Mouse (Mus musculus) kidney, embryonic 16.5 days (tissue): ENCODE data around the gene Tmem140. TPM values are rescaled to one million over a fixed set of nuclear protein-coding genes. Genes with fewer than 3 reads are reported as not detected.
A peak's percentile ranks its signal among the peaks of the same experiment; 100 is the strongest.

Source experiments
- ATAC-seq: fragments of 200-750 bp; cut with Nextera tagmentation; 2 replicates; pipeline ENCODE4 v1.8.0; 2017; ENCODE audit warnings: moderate TSS enrichment; ENCODE audit not compliant: low FRiP score, low TSS enrichment
- H3K27ac ChIP-seq: fragments of 300-500 bp; sonication (generic); 2 replicates; pipeline ENCODE4 v1.5.1; 2014; ENCODE audit warnings: low read length
- H3K27me3 ChIP-seq: fragments of 300-500 bp; sonication (generic); 2 replicates; pipeline ENCODE4 v1.6.1; 2014; ENCODE audit warnings: low read length, control low read depth, mixed read lengths; ENCODE audit not compliant: insufficient read depth
- H3K36me3 ChIP-seq: fragments of 300-500 bp; sonication (generic); 2 replicates; pipeline ENCODE4 v1.6.1; 2014; ENCODE audit warnings: low read length, control low read depth, mixed read lengths; ENCODE audit not compliant: insufficient read depth
- H3K4me1 ChIP-seq: fragments of 300-500 bp; sonication (generic); 2 replicates; pipeline ENCODE4 v1.6.1; 2014; ENCODE audit warnings: low read length, control low read depth, mixed read lengths; ENCODE audit not compliant: insufficient read depth
- H3K4me2 ChIP-seq: fragments of 300-500 bp; sonication (generic); replicated peaks from 2 replicates; pipeline ENCODE4 v1.6.1; 2014; ENCODE audit warnings: low read depth, low read length
- H3K4me3 ChIP-seq: fragments of 300-500 bp; sonication (generic); 2 replicates; pipeline ENCODE4 v1.5.1; 2014; ENCODE audit warnings: mild to moderate bottlenecking, low read length
- H3K9ac ChIP-seq: fragments of 300-500 bp; sonication (generic); replicated peaks from 2 replicates; pipeline ENCODE4 v1.6.1; 2014; ENCODE audit warnings: low read length
- H3K9me3 ChIP-seq: fragments of 300-500 bp; sonication (generic); 2 replicates; pipeline ENCODE4 v1.6.1; 2016; ENCODE audit warnings: low read length, control low read depth
- WGBS: fragments of 180-500 bp; shearing (Covaris S2); extraction: QIAGEN DNeasy Blood & Tissue Kit; methylation state at CpG from one replicate; pipeline ENCODE4 v1.1.7; 2014; 5-methylcytosine and 5-hydroxymethylcytosine counted together
- polyA plus RNA-seq: library from polyadenylated mRNA; unstranded; fragments of >200 nt; fragmentation: Nextera tagmentation; extraction: Ambion mirVana; gene quantifications from 2 replicates; pipeline ENCODE4 v1.2.1, GENCODE M21; 2015

Tmem140 gene
- polyA plus RNA-seq, 1 experiment from 2014 or later: 2.8 TPM

DNA sequence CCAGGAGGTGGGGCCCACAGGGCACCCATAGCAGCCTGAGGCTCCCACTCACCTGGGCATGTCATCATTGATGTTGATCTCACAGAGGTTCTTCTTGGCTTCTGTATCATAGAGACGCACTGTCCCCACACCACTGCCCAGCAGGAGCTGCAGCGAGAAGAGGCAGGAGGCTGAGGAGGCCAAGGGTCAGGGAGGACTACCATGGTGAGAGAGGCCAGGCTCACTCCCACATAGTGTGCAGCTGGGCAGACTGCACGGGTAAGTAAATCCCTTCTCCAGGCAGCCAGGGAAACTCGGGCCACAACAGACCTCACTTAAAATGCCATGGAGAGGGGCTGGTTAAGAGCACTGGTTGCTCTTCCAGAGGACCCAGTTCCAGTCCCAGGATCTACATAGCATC lies 26.2 kb downstream of the Tmem140 start:
- ATAC-seq: peak; percentile 85
- Histone ChIP-seq H3K27me3 (no peaks in the 10 kb centered on the region), H3K4me2 (no peak overlapping the region), H3K9me3 (no peaks in the 10 kb centered on the region), H3K4me1 (0 out of 2 replicates have a peak, but pooled peaks cover 17% of the 10 kb centered on the region), H3K36me3 (peaks cover 38% of the 10 kb centered on the region), H3K4me3 (no peak overlapping the region), H3K27ac (no peak overlapping the region), H3K9ac (no peak overlapping the region)
- WGBS: 29% methylated on average over 4 of the region's 4 CpGs

DNA sequence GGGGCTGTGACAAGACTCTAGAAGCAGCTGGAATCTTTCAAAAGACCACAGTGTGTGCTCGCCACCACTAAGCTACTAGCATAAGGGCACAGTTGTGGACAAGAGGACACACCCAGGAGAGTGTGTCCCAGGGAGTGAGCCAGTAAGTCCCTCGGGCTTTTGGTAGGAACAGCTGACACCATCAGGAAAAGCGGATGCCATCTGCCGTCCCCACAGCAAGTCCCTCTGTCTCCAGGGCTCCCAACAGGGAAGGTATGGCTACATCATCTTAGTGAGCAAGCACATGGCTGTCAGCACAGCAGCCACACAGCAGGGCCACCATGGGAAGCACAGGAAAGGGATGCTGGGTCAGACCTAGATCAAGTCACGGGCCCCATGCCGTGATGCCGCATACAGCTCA lies 32.6 kb downstream of the Tmem140 start:
- H3K9me3 ChIP-seq: no peaks in the 10 kb centered on the region
- no peak overlapping the region for H3K4me2 ChIP-seq
- no peak overlapping the region for H3K9ac ChIP-seq
- H3K4me3 ChIP-seq: no peak overlapping the region
- no peaks in the 10 kb centered on the region for H3K4me1 ChIP-seq
- no peak overlapping the region for H3K27ac ChIP-seq
- WGBS: 84% methylated on average over 7 of the region's 7 CpGs
- no peaks in the 10 kb centered on the region for H3K27me3 ChIP-seq
- no peak for ATAC-seq
- H3K36me3 ChIP-seq: peaks cover 45% of the 10 kb centered on the region

DNA sequence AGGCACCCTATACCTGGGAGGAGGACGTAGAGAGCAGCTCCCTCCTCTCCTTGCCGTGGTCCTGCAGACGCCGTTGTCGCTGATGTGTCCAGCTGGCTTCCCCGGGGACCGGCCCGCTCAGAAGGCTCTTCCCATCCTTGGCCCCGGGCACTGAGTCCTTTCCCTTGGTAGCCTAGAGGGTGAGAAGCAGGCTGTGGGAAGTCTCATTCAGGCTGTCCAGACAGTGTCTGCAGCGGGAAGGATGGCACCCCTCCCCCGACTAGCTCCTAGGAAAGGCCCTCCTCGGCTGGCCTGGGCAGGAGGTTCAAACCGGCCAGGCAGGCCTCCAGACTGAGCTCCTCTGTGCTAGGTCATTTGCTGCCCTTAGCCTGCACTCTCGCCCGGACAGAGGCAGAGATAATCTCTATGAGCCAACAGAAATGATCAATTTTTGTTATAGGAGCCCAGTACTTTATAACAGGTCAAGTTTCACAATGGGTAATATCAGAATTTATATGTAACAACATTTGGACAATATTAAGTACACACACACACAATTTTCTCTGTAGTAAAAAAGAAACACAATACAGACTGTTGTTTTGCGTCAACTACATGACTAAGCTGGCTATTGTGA lies 33.3 kb downstream of the Tmem140 start:
- H3K4me3 ChIP-seq: no peak overlapping the region
- no peaks in the 10 kb centered on the region for H3K27me3 ChIP-seq
- no peaks in the 10 kb centered on the region for H3K4me1 ChIP-seq
- H3K9me3 ChIP-seq: no peaks in the 10 kb centered on the region
- H3K4me2 ChIP-seq: no peak overlapping the region
- H3K36me3 ChIP-seq: peaks cover 38% of the 10 kb centered on the region
- H3K27ac ChIP-seq: no peak overlapping the region
- 69% methylated on average over 16 of the region's 16 CpGs for WGBS
- no peak for ATAC-seq
- H3K9ac ChIP-seq: no peak overlapping the region

DNA sequence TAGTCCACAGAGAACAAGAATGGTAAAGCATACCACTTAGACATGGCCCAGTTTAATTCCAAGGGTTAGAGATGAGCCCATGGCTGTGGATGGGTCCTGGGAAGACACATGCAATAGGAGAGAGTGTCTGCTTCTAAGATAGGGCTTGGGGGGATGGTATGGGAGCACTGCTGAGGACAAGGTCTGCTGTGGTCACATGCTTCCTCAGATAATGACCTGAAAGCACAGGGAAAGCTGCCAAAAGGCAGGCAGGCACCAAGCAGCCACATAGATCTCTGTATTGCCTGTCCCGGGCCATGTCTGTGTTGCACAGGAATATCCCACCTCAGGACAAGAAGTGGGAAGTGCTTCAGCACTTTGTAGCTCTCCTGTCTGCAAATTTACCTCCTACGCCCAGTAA lies 36.2 kb downstream of the Tmem140 start:
- no peak overlapping the region for H3K4me3 ChIP-seq
- no peak for ATAC-seq
- H3K4me2 ChIP-seq: no peak overlapping the region
- H3K36me3 ChIP-seq: peaks cover 23% of the 10 kb centered on the region
- 0 out of 2 replicates have a peak, but pooled peaks cover 3% of the 10 kb centered on the region for H3K4me1 ChIP-seq
- no peak overlapping the region for H3K27ac ChIP-seq
- no peaks in the 10 kb centered on the region for H3K9me3 ChIP-seq
- H3K27me3 ChIP-seq: no peaks in the 10 kb centered on the region
- 87% methylated on average over 2 of the region's 2 CpGs for WGBS
- H3K9ac ChIP-seq: no peak overlapping the region

DNA sequence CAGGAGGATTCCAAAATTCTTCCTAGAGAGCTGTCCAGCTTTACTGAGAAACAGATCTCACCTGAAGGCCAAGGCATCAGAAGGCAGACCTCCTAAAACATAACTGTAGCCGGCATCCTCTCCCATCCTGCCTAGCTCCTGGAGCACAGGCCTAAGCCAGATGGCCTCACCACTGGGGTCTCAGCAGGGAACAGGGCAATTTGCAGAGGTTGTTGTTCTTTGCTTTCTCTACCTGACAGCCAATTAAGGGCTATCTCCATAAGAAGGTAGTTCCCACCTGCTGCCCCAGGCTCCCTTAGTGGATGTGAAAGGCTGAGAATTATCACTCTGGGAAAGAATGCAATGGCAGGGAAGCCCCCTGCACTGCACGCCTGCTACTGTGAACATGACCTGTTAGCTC lies 38.0 kb downstream of the Tmem140 start:
- Histone ChIP-seq H3K27ac (no peak overlapping the region), H3K4me3 (no peak overlapping the region), H3K9ac (no peak overlapping the region), H3K27me3 (no peaks in the 10 kb centered on the region), H3K4me1 (0 out of 2 replicates have a peak, but pooled peaks cover 3% of the 10 kb centered on the region), H3K9me3 (no peaks in the 10 kb centered on the region), H3K36me3 (peaks cover 19% of the 10 kb centered on the region; the same call in 1 of the 2 replicates), H3K4me2 (no peak overlapping the region)
- ATAC-seq: no peak
- WGBS: 60% methylated on average over 2 of the region's 2 CpGs

DNA sequence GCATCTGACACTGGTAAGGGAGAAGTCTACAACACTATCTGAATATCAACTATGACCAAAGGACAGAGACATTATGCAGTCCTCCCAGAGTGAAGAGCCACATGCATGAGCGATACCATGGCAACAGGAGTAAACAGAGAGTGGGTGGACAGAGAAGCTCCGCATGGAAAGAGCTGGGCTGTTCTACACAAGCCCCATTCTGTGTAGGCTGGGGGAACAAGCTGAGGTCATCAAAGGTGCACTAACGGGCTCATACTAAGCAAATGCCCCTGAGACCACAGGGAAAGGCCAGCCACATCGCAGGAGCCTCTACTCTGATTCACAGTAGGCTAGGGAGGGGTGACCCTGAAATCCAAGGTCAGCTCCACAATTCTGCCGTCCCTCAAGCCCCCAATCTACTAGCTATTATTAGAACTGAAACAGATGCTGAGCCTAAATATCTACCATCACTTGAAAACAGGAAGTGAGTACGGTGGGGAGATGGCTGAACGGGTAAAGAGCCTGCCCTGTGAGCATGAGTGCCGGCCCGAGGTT lies 39.0 kb downstream of the Tmem140 start:
- Histone ChIP-seq H3K36me3 (peaks cover 22% of the 10 kb centered on the region), H3K9ac (no peak overlapping the region), H3K27ac (no peak overlapping the region), H3K9me3 (no peaks in the 10 kb centered on the region), H3K4me3 (no peak overlapping the region), H3K4me1 (0 out of 2 replicates have a peak, but pooled peaks cover 3% of the 10 kb centered on the region), H3K4me2 (no peak overlapping the region), H3K27me3 (no peaks in the 10 kb centered on the region)
- 77% methylated on average over 9 of the region's 9 CpGs for WGBS
- no peak for ATAC-seq

DNA sequence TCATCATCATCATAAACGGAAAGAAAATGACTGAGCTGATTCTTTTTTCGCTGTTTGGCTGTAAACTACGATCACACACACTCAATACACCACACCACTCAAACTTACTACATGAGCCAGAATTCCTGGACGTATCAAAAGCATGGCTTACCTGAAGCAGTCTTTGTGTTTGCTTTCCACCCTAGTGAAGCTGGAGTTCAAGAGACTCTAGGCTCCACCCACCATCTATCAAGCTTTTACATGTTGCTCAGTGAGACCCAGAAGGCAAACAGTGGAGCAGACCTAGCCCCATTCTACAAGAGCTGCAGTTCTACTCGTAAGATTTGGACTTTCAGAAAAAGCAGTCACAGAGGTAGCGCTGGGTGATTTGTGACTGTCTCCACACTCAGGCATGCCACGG lies 39.6 kb downstream of the Tmem140 start:
- Histone ChIP-seq H3K4me2 (no peak overlapping the region), H3K27ac (no peak overlapping the region), H3K4me1 (0 out of 2 replicates have a peak, but pooled peaks cover 3% of the 10 kb centered on the region), H3K9me3 (no peaks in the 10 kb centered on the region), H3K27me3 (no peaks in the 10 kb centered on the region), H3K9ac (no peak overlapping the region), H3K36me3 (peaks cover 23% of the 10 kb centered on the region), H3K4me3 (no peak overlapping the region)
- no peak for ATAC-seq
- 76% methylated on average over 7 of the region's 7 CpGs for WGBS

DNA sequence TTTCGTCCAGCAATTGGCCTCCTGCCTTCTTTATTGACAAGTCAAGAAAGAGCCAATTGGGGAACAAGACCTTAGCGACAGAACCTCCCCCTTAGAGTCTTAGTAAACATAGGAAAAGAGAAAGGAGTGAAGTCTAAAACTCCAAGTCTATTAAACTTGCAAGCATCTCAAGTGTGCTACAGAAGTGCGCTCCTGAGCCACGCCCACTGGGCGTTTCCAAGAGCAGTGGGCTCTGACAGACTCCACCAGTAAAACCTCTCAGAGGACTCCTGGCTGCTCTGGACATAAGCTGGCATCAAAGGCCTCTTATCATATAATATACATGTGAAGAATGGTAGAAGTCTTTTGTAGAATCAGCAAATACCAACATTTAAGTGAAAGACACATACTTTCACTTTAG lies 40.5 kb downstream of the Tmem140 start:
- Histone ChIP-seq H3K4me2 (no peak overlapping the region), H3K27ac (no peak overlapping the region), H3K36me3 (peaks cover 23% of the 10 kb centered on the region)

DNA sequence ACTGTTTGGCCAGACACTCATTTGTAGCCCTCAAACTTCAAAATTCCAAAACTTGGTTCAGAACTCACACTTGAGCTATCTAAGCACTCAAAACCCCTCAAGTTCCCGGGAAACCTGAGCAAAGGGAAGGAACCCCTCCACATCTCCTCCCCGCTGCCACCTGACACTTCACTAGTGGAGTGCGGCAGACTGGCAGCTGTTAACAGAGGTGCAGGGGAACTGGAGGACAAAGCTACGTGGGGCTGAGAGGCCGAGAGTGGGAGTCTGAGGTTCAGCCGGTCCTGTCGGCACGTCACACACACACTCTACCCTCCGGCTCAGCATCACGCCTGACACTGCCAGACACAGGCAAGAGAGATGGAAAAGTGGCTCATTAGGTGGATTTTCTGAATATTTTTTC lies 40.9 kb downstream of the Tmem140 start:
- 38% methylated on average over 10 of the region's 10 CpGs for WGBS
- ATAC-seq: no peak
- H3K36me3 ChIP-seq: peaks cover 23% of the 10 kb centered on the region
- no peak overlapping the region for H3K4me3 ChIP-seq
- no peak overlapping the region for H3K4me2 ChIP-seq
- H3K9ac ChIP-seq: no peak overlapping the region
- no peaks in the 10 kb centered on the region for H3K27me3 ChIP-seq
- H3K27ac ChIP-seq: no peak overlapping the region
- no peaks in the 10 kb centered on the region for H3K9me3 ChIP-seq
- H3K4me1 ChIP-seq: 0 out of 2 replicates have a peak, but pooled peaks cover 3% of the 10 kb centered on the region

More for the DNA sequence above, 40.5 kb downstream of the Tmem140 start:
- Histone ChIP-seq H3K4me1 (0 out of 2 replicates have a peak, but pooled peaks cover 3% of the 10 kb centered on the region), H3K27me3 (no peaks in the 10 kb centered on the region), H3K9me3 (no peaks in the 10 kb centered on the region), H3K9ac (no peak overlapping the region), H3K4me3 (no peak overlapping the region)
- no peak for ATAC-seq
- 74% methylated on average over 5 of the region's 5 CpGs for WGBS

DNA sequence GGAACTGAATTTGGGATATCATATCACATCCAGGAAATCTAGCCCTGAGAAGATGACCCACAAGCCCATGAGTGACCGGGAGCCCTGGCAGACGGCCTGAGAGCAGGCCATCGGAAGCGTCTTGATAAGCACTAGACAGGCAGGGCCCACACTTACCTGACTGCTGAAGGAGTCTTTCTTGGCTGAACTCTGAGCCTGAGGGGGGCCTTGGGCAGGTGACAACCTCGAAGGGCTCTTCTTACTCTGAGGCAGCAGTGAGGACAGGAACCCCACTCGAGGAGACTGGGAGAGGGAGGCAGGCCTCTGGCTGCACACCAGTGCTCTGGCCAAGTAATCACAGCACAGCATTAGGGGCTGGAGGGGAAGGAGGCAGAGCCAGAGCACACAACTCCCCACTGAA lies 41.4 kb downstream of the Tmem140 start:
- no peak overlapping the region for H3K27ac ChIP-seq
- WGBS: 62% methylated on average over 6 of the region's 6 CpGs
- no peak overlapping the region for H3K9ac ChIP-seq
- no peak overlapping the region for H3K4me2 ChIP-seq
- ATAC-seq: no peak
- no peaks in the 10 kb centered on the region for H3K27me3 ChIP-seq
- no peaks in the 10 kb centered on the region for H3K9me3 ChIP-seq
- H3K4me3 ChIP-seq: no peak overlapping the region
- peaks cover 5% of the 10 kb centered on the region; the same call in 1 of the 2 replicates for H3K4me1 ChIP-seq
- H3K36me3 ChIP-seq: peaks cover 20% of the 10 kb centered on the region
